Mouse (Mus musculus): ENCODE measurements around the gene Meioc. TPM values are rescaled to one million over a fixed set of nuclear protein-coding genes. Genes with fewer than 3 reads are reported as not detected.

The Meioc gene
- polyA plus RNA-seq, 1 experiment: 0.01 TPM

DNA sequence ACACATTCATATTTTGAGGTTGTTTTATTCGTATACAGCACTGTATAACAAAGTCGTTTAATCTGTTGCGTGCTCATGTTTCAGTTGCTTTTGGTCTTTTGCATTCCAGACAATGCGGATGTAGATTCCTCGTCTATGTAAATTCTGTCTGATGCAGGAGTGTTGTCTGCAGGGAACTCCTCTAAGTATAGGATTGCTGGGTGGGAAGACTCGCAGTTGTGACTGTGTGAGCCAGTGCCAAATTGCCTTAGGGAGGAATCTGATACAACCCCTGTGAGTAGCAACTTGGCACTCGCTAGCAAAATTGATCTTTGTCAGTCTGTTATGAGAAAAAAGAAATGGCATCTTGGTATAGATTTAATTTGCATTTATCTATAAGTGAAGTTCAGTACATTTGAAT lies 52.6 kb downstream of the Meioc start:
- H3K4me2 ChIP-seq (ENCODE audit: low read depth): no peak overlapping the region
- no peak overlapping the region for H3K4me3 ChIP-seq
- TF ChIP-seq CEBPB (IDR thresholded peaks at IDR 0.05; ENCODE audit: insufficient read depth, poor library complexity, severe bottlenecking) (no peak), USF1 (IDR thresholded peaks at IDR 0.05; ENCODE audit: low read depth) (no peak), MYOG (IDR thresholded peaks at IDR 0.05; ENCODE audit: control insufficient read depth in 1 of 3, insufficient read depth in 1 of 3, insufficient read length in 2 of 3, low read depth in 2 of 3) (no peak), TCF12 (IDR thresholded peaks at IDR 0.05; ENCODE audit: insufficient read depth, poor library complexity, severe bottlenecking) (no peak), POLR2AphosphoS2 (IDR thresholded peaks at IDR 0.05; ENCODE audit: insufficient read length, low read depth) (no peak), MYOD1 (IDR thresholded peaks at IDR 0.05; ENCODE audit: control insufficient read depth in 1 of 3, insufficient read length in 2 of 3, low read depth in 2 of 3) (no peak), REST (IDR thresholded peaks at IDR 0.05; ENCODE audit: insufficient read depth, insufficient read length) (no peak), POLR2A (IDR thresholded peaks at IDR 0.05; ENCODE audit: insufficient read length, low read depth) (no peak), SRF (IDR thresholded peaks at IDR 0.05; ENCODE audit: control insufficient read depth, insufficient read length, low read depth) (no peak), MAX (IDR thresholded peaks at IDR 0.05; ENCODE audit: low read depth) (no peak), E2F4 (IDR thresholded peaks at IDR 0.05; ENCODE audit: insufficient read depth) (no peak), TCF3 (IDR thresholded peaks at IDR 0.05; ENCODE audit: insufficient read length, low read depth) (no peak)
- H3K36me3 ChIP-seq (ENCODE audit: control insufficient read depth, insufficient read depth): no peaks in the 10 kb centered on the region
- no peaks in the 10 kb centered on the region for H3K27me3 ChIP-seq (ENCODE audit: control insufficient read depth, insufficient read depth, insufficient read length)
- H3ac ChIP-seq (ENCODE audit: control insufficient read depth, insufficient read length): no peak overlapping the region
- H3K79me2 ChIP-seq (ENCODE audit: control insufficient read depth, insufficient read depth): no peaks in the 10 kb centered on the region

- Histone ChIP-seq H3K36me3 (ENCODE audit: control insufficient read depth, insufficient read depth) (no peaks in the 10 kb centered on the region), H3K79me2 (ENCODE audit: control insufficient read depth, insufficient read depth) (no peaks in the 10 kb centered on the region), H3ac (ENCODE audit: control insufficient read depth, insufficient read length) (no peak overlapping the region), H3K4me3 (no peak overlapping the region), H3K27me3 (ENCODE audit: control insufficient read depth, insufficient read depth, insufficient read length) (no peaks in the 10 kb centered on the region), H3K4me2 (ENCODE audit: low read depth) (no peak overlapping the region)
- TF ChIP-seq CEBPB (IDR thresholded peaks at IDR 0.05; ENCODE audit: insufficient read depth, poor library complexity, severe bottlenecking): no peak
- no peak for TF ChIP-seq SRF (IDR thresholded peaks at IDR 0.05; ENCODE audit: control insufficient read depth, insufficient read length, low read depth)
- no peak for TF ChIP-seq MYOD1 (IDR thresholded peaks at IDR 0.05; ENCODE audit: control insufficient read depth in 1 of 3, insufficient read length in 2 of 3, low read depth in 2 of 3)
- no peak for TF ChIP-seq MYOG (IDR thresholded peaks at IDR 0.05; ENCODE audit: control insufficient read depth in 1 of 3, insufficient read depth in 1 of 3, insufficient read length in 2 of 3, low read depth in 2 of 3)
- no peak for TF ChIP-seq POLR2AphosphoS2 (IDR thresholded peaks at IDR 0.05; ENCODE audit: insufficient read length, low read depth)
- TF ChIP-seq USF1 (IDR thresholded peaks at IDR 0.05; ENCODE audit: low read depth): no peak
- no peak for TF ChIP-seq TCF3 (IDR thresholded peaks at IDR 0.05; ENCODE audit: insufficient read length, low read depth)
- no peak for TF ChIP-seq POLR2A (IDR thresholded peaks at IDR 0.05; ENCODE audit: insufficient read length, low read depth)
- no peak for TF ChIP-seq MAX (IDR thresholded peaks at IDR 0.05; ENCODE audit: low read depth)
- TF ChIP-seq E2F4 (IDR thresholded peaks at IDR 0.05; ENCODE audit: insufficient read depth): no peak
- TF ChIP-seq REST (IDR thresholded peaks at IDR 0.05; ENCODE audit: insufficient read depth, insufficient read length): no peak
- no peak for TF ChIP-seq TCF12 (IDR thresholded peaks at IDR 0.05; ENCODE audit: insufficient read depth, poor library complexity, severe bottlenecking)
These were observed 62.1 kb downstream of the Meioc start for GRCm38 (mm10) chr11:102725574-102725973.

- Histone ChIP-seq H3K4me3 (no peak overlapping the region), H3ac (ENCODE audit: control insufficient read depth, insufficient read length) (no peak overlapping the region), H3K79me2 (ENCODE audit: control insufficient read depth, insufficient read depth) (no peaks in the 10 kb centered on the region), H3K36me3 (ENCODE audit: control insufficient read depth, insufficient read depth) (no peaks in the 10 kb centered on the region), H3K4me2 (ENCODE audit: low read depth) (peak overlapping the region; percentile 28), H3K27me3 (ENCODE audit: control insufficient read depth, insufficient read depth, insufficient read length) (no peaks in the 10 kb centered on the region)
- TF ChIP-seq TCF3 (IDR thresholded peaks at IDR 0.05; ENCODE audit: insufficient read length, low read depth) (no peak), REST (IDR thresholded peaks at IDR 0.05; ENCODE audit: insufficient read depth, insufficient read length) (no peak), MYOG (IDR thresholded peaks at IDR 0.05; ENCODE audit: control insufficient read depth in 1 of 3, insufficient read depth in 1 of 3, insufficient read length in 2 of 3, low read depth in 2 of 3) (peak in 1 of 3 experiments; percentile 27), CEBPB (IDR thresholded peaks at IDR 0.05; ENCODE audit: insufficient read depth, poor library complexity, severe bottlenecking) (no peak), POLR2AphosphoS2 (IDR thresholded peaks at IDR 0.05; ENCODE audit: insufficient read length, low read depth) (no peak), MAX (IDR thresholded peaks at IDR 0.05; ENCODE audit: low read depth) (no peak)
These were observed 65.1 kb downstream of the Meioc start for GRCm38 (mm10) chr11:102728614-102729013.

DNA sequence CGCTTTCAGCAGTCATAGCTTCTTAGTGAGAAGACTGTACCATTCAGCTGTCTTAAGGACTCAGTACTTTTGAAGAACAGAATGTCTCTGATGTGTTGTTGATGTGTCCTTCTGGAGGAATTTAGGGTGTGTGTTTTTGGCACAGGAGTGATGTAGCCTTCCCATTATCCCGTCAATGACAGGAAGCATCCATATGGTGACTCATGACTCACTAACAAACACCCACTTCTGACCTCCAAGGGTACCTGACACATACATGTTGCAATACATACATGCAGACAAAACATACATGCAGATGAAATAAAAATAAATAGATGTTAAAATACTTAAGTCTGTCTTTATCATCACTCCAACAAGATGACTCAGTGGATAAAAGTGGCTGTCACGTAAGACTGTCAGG lies 66.3 kb downstream of the Meioc start:
- H3K36me3 ChIP-seq (ENCODE audit: control insufficient read depth, insufficient read depth): no peaks in the 10 kb centered on the region
- H3K27me3 ChIP-seq (ENCODE audit: control insufficient read depth, insufficient read depth, insufficient read length): no peaks in the 10 kb centered on the region
- H3K79me2 ChIP-seq (ENCODE audit: control insufficient read depth, insufficient read depth): no peaks in the 10 kb centered on the region
- no peak overlapping the region for H3ac ChIP-seq (ENCODE audit: control insufficient read depth, insufficient read length)
- H3K4me3 ChIP-seq: no peak overlapping the region
- H3K4me2 ChIP-seq (ENCODE audit: low read depth): peak overlapping the region; percentile 28
- TF ChIP-seq MYOD1 (IDR thresholded peaks at IDR 0.05; ENCODE audit: control insufficient read depth in 1 of 3, insufficient read length in 2 of 3, low read depth in 2 of 3) (no peak), TCF3 (IDR thresholded peaks at IDR 0.05; ENCODE audit: insufficient read length, low read depth) (no peak), USF1 (IDR thresholded peaks at IDR 0.05; ENCODE audit: low read depth) (no peak)

DNA sequence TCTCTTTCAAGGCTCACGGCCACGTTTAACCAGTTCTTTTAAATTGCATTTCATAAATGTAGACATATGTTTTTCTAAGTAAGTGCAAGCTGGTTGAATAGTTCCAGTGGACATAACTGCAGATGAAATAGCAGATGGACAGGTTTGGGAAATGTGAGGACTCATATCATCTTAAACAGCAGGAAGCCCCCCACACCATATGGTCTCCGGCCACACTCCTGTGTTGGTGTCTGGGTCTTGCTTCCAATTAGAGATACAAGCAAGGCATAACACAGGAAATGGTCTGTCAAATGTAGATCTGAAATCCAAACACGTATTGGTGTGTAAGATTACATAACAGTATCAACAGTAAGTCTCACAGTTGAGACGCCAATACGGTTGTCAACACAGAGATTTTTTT lies 67.8 kb downstream of the Meioc start:
- Histone ChIP-seq H3K4me3 (no peak overlapping the region), H3K36me3 (ENCODE audit: control insufficient read depth, insufficient read depth) (no peaks in the 10 kb centered on the region), H3K27me3 (ENCODE audit: control insufficient read depth, insufficient read depth, insufficient read length) (no peaks in the 10 kb centered on the region), H3ac (ENCODE audit: control insufficient read depth, insufficient read length) (no peak overlapping the region), H3K79me2 (ENCODE audit: control insufficient read depth, insufficient read depth) (no peaks in the 10 kb centered on the region), H3K4me2 (ENCODE audit: low read depth) (no peak overlapping the region)
- TF ChIP-seq SRF (IDR thresholded peaks at IDR 0.05; ENCODE audit: control insufficient read depth, insufficient read length, low read depth): no peak
- TF ChIP-seq TCF3 (IDR thresholded peaks at IDR 0.05; ENCODE audit: insufficient read length, low read depth): no peak
- TF ChIP-seq USF1 (IDR thresholded peaks at IDR 0.05; ENCODE audit: low read depth): no peak
- TF ChIP-seq POLR2AphosphoS2 (IDR thresholded peaks at IDR 0.05; ENCODE audit: insufficient read length, low read depth): no peak

Other genes with a start within 250 kb of the Meioc start
- gene Grn, start 233.4 kb upstream of the Meioc start, polyA plus RNA-seq (2012; fragmentation: generic; extraction: Trizol): 174 TPM
- 162 TPM for gene Fam171a2, start 216.0 kb upstream of the Meioc start, polyA plus RNA-seq (2012; fragmentation: generic; extraction: Trizol)
- 7.2 TPM for gene Itga2b, start 193.6 kb upstream of the Meioc start, polyA plus RNA-seq (2012; fragmentation: generic; extraction: Trizol)
- gene Gpatch8, start 107.3 kb upstream of the Meioc start, polyA plus RNA-seq (2012; fragmentation: generic; extraction: Trizol): 9.0 TPM
- 1.9 TPM for gene Gm11627, start 84.3 kb upstream of the Meioc start, polyA plus RNA-seq (2012; fragmentation: generic; extraction: Trizol)
- gene Fzd2, start 59.3 kb upstream of the Meioc start, polyA plus RNA-seq (2012; fragmentation: generic; extraction: Trizol): 66.9 TPM
- gene Ccdc43, start 34.1 kb downstream of the Meioc start, polyA plus RNA-seq (2012; fragmentation: generic; extraction: Trizol): 26.8 TPM
- gene Adam11, start 97.7 kb downstream of the Meioc start, polyA plus RNA-seq (2012; fragmentation: generic; extraction: Trizol): 0.19 TPM
- 10.3 TPM for gene Gjc1, start 156.0 kb downstream of the Meioc start, polyA plus RNA-seq (2012; fragmentation: generic; extraction: Trizol)
- not detected for gene Higd1b, start 172.1 kb downstream of the Meioc start, polyA plus RNA-seq (2012; fragmentation: generic; extraction: Trizol)
- 104 TPM for gene Eftud2, start 217.3 kb downstream of the Meioc start, polyA plus RNA-seq (2012; fragmentation: generic; extraction: Trizol)
- gene Ccdc103, start 217.5 kb downstream of the Meioc start, polyA plus RNA-seq (2012; fragmentation: generic; extraction: Trizol): 1.4 TPM
- not detected for gene Fam187a, start 221.5 kb downstream of the Meioc start, polyA plus RNA-seq (2012; fragmentation: generic; extraction: Trizol)
- 0.16 TPM for gene Gfap, start 237.2 kb downstream of the Meioc start, polyA plus RNA-seq (2012; fragmentation: generic; extraction: Trizol)